Mouse (Mus musculus) layer of hippocampus, postnatal 10 days (tissue): ENCODE results near the gene Tbc1d2b. TPM values are rescaled to one million over a fixed set of nuclear protein-coding genes. Genes with fewer than 3 reads are reported as not detected.

Source experiments
- DNase-seq, 2 experiments: peaks; one replicate each; pipeline ENCODE4 v3.0.0; 2021; ENCODE audit warnings: low spot score in 2 of 2
- long read RNA-seq: library from polyadenylated mRNA; stranded (forward); transcript quantifications from one replicate; pipeline ENCODE4 v2.0.0, GENCODE M21; 2023
- total RNA-seq, 2 experiments: library from RNA; stranded (reverse); gene quantifications; 2 replicates each; pipeline ENCODE4 v1.2.3; 2021

Tbc1d2b gene
- total RNA-seq, result 10 to 100 TPM; 12.9 to 14.3 TPM
- long read RNA-seq, full-length matches to known transcripts, result 2 of 9 reads
- long read RNA-seq, partial matches to known transcripts, result 6 of 9 reads
- long read RNA-seq, other reads (novel, unspliced or antisense), result 1 of 9 reads

GRCm38 (mm10) chr9:90270193-90270943 is at the start of gene Tbc1d2b:
Gene Tbc1d2b, minus strand, starts transcription at chr9:90270804.
- peak; percentile 61 to 76 for DNase-seq

- no peak for DNase-seq
Observed at GRCm38 (mm10) chr9:90316300-90316699, 45.7 kb upstream of the Tbc1d2b start.

- no peak for DNase-seq
Observed at GRCm38 (mm10) chr9:90315662-90316061, 45.1 kb upstream of the Tbc1d2b start.

DNA sequence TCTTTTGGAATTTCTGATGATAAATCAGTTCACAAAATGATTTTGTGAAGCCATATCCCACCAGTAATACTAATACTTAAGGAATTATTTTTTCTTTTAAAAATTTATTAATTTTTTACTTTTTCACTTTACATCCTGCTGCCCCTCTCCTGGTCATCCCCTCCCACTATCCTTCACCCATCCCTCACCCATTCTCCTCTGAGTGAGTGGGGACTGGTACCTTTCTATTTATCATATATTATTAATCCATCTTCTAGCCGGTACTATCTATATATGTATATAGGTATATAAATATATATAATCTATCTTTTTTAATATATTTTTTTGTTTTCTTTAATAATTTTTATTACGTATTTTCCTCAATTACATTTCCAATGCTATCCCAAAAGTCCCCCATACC is 33.6 kb upstream of the Tbc1d2b start:
- no peak for DNase-seq

DNA sequence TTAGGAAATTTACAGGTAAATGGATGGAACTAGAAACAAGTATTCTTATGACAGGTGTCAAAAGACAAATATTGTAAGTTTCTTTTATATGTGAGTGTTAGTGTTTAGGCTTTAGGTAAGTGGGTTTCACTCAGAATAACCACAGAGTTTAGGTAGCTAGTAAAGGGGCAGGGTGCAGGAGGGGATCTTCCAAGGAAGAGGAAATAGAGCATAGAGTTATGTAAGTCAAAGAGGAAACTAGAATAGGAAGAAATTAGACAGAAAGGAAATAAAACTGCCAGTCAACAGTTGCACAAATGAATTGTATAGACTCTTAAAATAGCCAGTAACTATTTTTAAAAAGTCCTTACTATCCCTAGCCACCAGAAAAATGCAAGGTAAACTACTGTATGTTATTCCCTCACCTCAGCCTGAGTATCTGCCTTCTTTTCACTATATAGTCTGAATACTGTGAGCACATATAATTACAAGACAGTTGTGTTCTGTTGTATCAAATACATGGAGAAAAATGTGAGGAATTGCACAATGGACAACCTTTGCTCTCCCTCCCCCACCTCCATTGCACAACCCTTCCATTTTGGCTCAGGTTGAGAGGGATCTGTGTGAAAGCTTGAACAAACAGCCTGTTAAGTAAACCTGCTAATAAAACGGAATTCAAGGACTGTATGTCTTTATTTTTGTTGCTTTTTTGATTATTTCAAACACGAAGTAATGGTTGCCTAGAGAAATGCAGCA is 32.7 kb upstream of the Tbc1d2b start:
- no peak for DNase-seq

DNA sequence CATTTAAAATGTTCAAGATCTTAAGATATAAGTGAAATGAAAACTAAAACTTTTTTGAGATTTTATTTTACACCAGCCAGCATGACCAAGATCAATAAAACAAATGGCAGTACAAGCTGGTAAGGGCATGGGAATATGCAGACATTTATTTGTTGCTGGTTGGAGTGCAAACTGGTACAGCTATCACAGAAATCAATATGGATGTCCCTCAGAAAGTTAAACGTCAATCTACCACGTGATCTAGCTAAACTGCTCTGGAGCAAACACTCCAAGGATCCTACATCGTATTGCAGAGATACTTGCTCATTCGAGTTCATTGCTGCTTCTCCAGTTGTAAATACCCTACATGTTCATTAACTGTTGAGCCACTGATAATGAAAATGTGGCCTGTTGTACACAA is 32.1 kb upstream of the Tbc1d2b start:
- DNase-seq, result no peak

GRCm38 (mm10) chr9:90301081-90301688 is 30.6 kb upstream of the Tbc1d2b start:
- DNase-seq, result no peak

GRCm38 (mm10) chr9:90297637-90298036 is 27.0 kb upstream of the Tbc1d2b start:
- DNase-seq, result no peak

DNA sequence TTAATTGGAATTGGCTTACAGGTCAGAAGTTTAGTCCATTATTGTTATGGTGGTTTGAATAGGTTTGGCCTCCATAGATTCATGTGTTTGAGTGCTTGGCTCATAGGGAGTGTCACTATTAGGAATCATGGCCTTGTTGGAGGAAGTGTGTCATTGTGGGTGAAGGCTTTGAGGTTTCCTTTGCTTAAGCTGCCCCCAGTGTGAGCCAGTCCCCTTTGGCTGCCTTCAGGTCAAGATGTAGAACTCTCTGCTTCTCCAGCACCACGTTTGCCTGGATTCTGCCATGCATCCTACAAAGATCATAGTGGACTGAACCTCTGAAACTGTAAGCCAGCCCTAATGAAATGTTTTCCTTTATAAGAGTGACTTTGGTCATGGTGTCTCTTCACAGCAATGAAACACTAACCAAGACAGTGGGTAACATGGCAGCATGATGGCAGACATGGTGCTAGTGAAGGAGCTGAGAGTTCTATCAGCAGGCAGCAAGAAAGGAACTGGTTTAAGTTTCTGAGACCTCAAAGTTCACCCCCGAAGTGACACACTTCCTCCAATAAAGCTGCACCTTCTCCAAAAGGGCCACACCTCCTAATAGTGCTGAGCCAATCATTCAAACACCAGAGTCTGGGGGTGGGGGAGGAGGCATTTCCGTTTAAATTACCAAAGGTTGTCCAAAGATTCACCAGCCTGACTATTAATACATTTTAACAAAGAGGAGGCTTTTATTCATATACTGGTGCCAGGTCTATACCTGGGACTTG is 23.2 kb upstream of the Tbc1d2b start:
- DNase-seq, result no peak

- no peak for DNase-seq
Observed at GRCm38 (mm10) chr9:90278397-90278796, 7.8 kb upstream of the Tbc1d2b start.

DNA sequence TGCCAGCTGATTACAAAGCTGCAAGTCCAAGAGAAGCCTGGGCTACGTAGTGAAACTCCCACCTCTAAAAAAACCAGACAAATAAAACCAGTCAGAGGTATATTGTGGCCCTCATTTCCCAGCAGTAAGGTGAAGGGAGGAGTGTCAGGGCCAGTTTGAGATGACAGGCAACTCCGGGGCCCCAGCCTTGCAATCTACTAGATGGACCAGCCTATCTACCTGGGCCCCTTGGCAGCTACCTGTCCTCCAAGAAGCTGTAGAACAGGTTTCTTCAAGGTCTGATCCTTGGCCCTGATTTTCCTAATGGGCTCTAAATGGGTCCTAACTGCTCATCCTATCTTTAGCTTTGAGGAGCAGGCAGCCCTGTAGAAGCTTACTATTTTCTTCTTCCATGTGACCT is 7.3 kb upstream of the Tbc1d2b start:
- no peak for DNase-seq

- DNase-seq, result no peak
Observed at GRCm38 (mm10) chr9:90276779-90277178, 6.2 kb upstream of the Tbc1d2b start.

DNA sequence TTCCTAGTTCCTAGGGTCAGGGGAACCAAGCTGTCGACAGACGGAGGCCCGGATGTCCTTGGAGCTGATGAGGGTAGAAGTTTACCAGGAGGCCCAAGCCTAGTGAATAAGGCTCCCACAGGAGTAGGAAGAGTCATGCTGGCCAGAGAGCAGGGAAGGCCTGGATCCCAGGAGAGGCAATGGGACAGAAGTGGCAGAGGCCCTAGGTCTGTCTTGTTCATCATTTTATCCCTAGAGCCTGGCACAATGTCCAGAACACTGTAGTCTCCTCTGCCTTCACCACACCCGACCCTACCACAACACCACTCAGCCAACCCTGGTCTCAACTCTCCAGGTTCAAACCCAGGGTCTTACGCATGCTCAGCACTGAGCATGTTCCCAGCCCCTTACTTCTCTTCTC is 5.3 kb upstream of the Tbc1d2b start:
- peak in 1 of 2 experiments; percentile 5 for DNase-seq

GRCm38 (mm10) chr9:90275500-90275899 is 4.9 kb upstream of the Tbc1d2b start:
- peak in 1 of 2 experiments; percentile 5 for DNase-seq

GRCm38 (mm10) chr9:90274516-90274915 is 3.9 kb upstream of the Tbc1d2b start:
- DNase-seq, result peak in 1 of 2 experiments; percentile 8

- peak in 1 of 2 experiments; percentile 6 for DNase-seq
Observed at GRCm38 (mm10) chr9:90272346-90272745, 1.7 kb upstream of the Tbc1d2b start.

DNA sequence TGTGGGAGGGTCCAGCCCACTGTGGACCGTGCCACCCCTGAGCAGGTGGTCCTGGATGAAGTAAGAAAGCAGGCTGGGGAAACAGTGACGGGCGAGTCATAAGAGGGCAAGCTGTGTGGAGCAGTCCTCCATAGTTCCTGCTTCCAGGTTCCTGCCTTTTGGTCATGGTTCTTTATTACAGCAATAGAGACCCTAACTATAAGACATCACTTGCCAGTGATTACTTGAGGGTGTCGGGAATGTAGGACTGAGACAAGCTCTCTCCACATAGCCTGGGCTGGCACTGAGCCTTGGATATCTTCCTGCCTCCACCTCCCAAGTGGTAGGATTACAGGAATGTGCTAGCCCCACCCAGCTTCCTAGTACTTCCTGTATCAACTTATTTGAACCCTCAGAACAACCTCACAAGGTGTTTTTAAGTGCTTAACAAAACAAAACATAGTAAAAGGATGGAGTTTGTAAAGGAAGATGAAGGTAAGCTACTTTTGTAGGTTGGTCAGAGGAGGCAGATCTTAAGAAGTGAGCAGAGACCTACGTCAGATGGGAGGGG is 1.0 kb upstream of the Tbc1d2b start:
- DNase-seq, result peak; percentile 2 to 10

GRCm38 (mm10) chr9:90270944-90271295 is 316 bp upstream of the Tbc1d2b start:
- DNase-seq, result no peak

DNA sequence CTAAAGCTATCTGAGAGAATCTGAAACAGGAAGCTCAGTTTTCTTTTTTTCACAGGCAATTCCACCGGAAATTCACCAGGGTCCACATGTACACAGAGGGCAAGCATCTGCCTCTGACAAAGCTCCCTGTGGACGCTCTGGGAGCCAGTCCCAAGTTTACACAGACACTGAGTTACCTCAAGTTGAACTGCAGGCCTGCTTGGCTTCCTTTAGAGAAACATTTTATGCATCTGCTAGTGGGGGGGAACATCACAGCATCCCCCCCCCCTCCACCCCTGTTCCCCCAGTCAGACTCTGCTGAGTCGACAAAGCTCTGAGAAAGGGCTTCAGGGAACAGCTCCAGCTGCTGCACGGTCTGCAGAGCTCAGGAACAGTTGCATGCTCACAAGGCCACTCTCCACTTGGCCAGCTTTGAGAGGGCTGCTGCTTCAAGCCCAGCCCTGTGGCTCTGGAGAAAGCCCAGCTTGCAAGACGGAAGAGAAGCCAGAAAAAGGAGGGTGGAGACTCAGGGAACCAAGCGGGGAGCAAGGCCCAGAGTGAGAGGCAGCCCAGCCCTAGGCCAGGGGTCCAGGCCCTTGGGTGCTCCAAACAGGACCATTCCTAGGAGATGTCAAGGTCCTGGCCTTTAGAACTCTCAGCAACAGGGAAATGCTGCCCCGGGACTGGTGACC is 1.5 kb downstream of the Tbc1d2b start:
- peak; percentile 43 to 57 for DNase-seq

- DNase-seq, result peak in 1 of 2 experiments; percentile 3
Observed at GRCm38 (mm10) chr9:90266926-90267325, 3.7 kb downstream of the Tbc1d2b start.
